Mouse (Mus musculus): Measurements from ENCODE around the gene Gm9837. TPM values are rescaled to one million over a fixed set of nuclear protein-coding genes. Genes with fewer than 3 reads are reported as not detected.

Gm9837 gene
- not detected in 2 replicates for total RNA-seq (2012; rRNA removed)

GRCm38 (mm10) chr11:53469968-53470695 lies at the start of gene Gm9837:
Gm9837 (minus strand) TSS chr11:53470479.
- Histone ChIP-seq H3K9ac (ENCODE audit: insufficient read depth, low read depth, low read length, poor library complexity, severe bottlenecking) (no peak within 1 kb of the TSS), H3K27ac (ENCODE audit: insufficient read depth, low read depth, low read length, poor library complexity, severe bottlenecking) (no peak within 1 kb of the TSS), H3K4me1 (ENCODE audit: control insufficient read depth in 2 of 2, insufficient read depth in 2 of 2, low read length in 2 of 2, poor library complexity in 1 of 2) (peaks cover 3 to 5% of the 10 kb centered on the region in 2 experiments; a peak in 3 of 4 replicates), H3K4me3 (ENCODE audit: insufficient read depth in 1 of 2, low read depth in 1 of 2, low read length in 2 of 2, poor library complexity in 1 of 2, severe bottlenecking in 1 of 2) (no peak within 1 kb of the TSS), H3K9me3 (ENCODE audit: control insufficient read depth, insufficient read depth, low read depth, low read length) (no peaks in the 10 kb centered on the region), H3K36me3 (ENCODE audit: control insufficient read depth, insufficient read depth, low read length, poor library complexity, severe bottlenecking) (no peaks in the 10 kb centered on the region)
- in situ Hi-C loops (cut with MboI; ENCODE audit: low sequenced_read_pairs in 2 of 2, unreplicated experiment in 2 of 2) = no loop called here
- DNase-seq (ENCODE audit: low read depth, low spot score) = peak; percentile 81
- TF ChIP-seq ZC3H11A (IDR thresholded peaks at IDR 0.05; ENCODE audit: borderline replicate concordance, low read depth, low read length) (0 out of 2 replicates have a peak, but pooled peaks have one; percentile 12), CHD2 (IDR thresholded peaks at IDR 0.05; ENCODE audit: low read depth, low read length) (no peak)

DNA sequence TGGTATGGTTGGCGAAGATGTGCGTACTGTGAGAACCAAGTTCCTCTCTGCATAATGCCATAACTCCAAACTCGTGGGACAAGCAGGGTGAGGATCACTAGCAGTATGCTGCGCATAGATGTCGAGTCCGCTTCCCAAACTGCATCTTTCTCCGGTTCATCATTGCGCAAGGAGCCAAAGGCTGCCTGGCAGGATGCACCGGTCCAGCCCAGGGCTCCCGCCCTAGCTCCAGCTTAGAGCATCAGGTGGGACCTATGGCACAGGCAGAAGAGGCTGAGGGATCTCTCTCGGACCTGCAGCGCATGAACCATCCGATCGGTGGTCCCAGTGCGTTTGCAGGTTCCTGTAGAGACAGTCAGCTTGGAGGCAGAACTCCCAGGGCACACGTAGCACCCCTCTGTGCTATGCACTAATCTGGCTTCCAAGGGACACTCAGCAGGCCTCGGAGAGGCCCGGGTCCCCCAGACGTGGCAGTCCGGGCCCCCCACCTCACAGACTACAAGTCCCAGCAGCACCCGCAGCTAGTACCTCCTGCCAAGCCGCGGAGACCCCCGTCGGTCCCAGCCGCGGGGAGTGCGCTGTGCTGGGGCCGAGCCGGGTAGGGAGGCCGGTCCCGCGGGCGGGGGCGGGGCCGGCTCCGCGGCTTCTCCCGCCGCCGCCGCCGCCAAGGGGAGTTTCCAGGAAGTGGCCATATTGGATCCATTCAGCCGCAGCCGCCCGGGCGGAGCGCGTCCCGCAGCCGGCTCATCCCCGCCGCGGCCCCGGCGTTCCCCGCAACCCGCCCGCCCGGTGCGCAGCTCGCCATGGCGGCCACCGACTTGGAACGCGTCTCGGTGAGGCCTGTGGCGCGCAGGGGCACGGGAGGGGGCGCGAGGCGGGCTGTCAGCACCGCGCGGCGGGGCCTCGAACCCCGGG lies 49.2 kb upstream of the Gm9837 start, which contains the start of gene Sept8:
TSS of gene Sept8 (plus strand) at position 51 of the 915 bp plus-strand sequence.
- in situ Hi-C loops (cut with MboI; ENCODE audit: low sequenced_read_pairs in 2 of 2, unreplicated experiment in 2 of 2) = no loop called here
- Histone ChIP-seq H3K36me3 (ENCODE audit: control insufficient read depth, insufficient read depth, low read length, poor library complexity, severe bottlenecking) (no peaks in the 10 kb centered on the region), H3K27ac (ENCODE audit: insufficient read depth, low read depth, low read length, poor library complexity, severe bottlenecking) (no peak within 1 kb of the TSS), H3K9ac (ENCODE audit: insufficient read depth, low read depth, low read length, poor library complexity, severe bottlenecking) (peak within 1 kb of the TSS; percentile 75), H3K4me1 (ENCODE audit: control insufficient read depth in 2 of 2, insufficient read depth in 2 of 2, low read length in 2 of 2, poor library complexity in 1 of 2) (peaks cover 9 to 12% of the 10 kb centered on the region in 2 experiments; a peak in 2 of 4 replicates), H3K9me3 (ENCODE audit: control insufficient read depth, insufficient read depth, low read depth, low read length) (no peaks in the 10 kb centered on the region), H3K4me3 (ENCODE audit: insufficient read depth in 1 of 2, low read depth in 1 of 2, low read length in 2 of 2, poor library complexity in 1 of 2, severe bottlenecking in 1 of 2) (peak within 1 kb of the TSS; percentile 70 to 80)
- peak; percentile 34 for DNase-seq (ENCODE audit: low read depth, low spot score)
- no peak for TF ChIP-seq ZNF384 (IDR thresholded peaks at IDR 0.05; ENCODE audit: low read depth, low read length)
- TF ChIP-seq HCFC1 (IDR thresholded peaks at IDR 0.05; ENCODE audit: borderline replicate concordance, insufficient read depth, low read length) = peak; percentile 80

GRCm38 (mm10) chr11:53518759-53519158 lies 48.5 kb upstream of the Gm9837 start:
- in situ Hi-C loops (cut with MboI; ENCODE audit: low sequenced_read_pairs in 2 of 2, unreplicated experiment in 2 of 2) = no loop called here
- Histone ChIP-seq H3K27ac (ENCODE audit: insufficient read depth, low read depth, low read length, poor library complexity, severe bottlenecking) (no peak overlapping the region), H3K36me3 (ENCODE audit: control insufficient read depth, insufficient read depth, low read length, poor library complexity, severe bottlenecking) (no peaks in the 10 kb centered on the region), H3K4me1 (ENCODE audit: control insufficient read depth in 2 of 2, insufficient read depth in 2 of 2, low read length in 2 of 2, poor library complexity in 1 of 2) (peaks cover 12% of the 10 kb centered on the region in 2 experiments; a peak in 2 of 4 replicates), H3K9me3 (ENCODE audit: control insufficient read depth, insufficient read depth, low read depth, low read length) (no peaks in the 10 kb centered on the region), H3K9ac (ENCODE audit: insufficient read depth, low read depth, low read length, poor library complexity, severe bottlenecking) (no peak overlapping the region), H3K4me3 (ENCODE audit: insufficient read depth in 1 of 2, low read depth in 1 of 2, low read length in 2 of 2, poor library complexity in 1 of 2, severe bottlenecking in 1 of 2) (peak overlapping the region in 1 of 2 experiments; percentile 80; a peak in 1 of 4 replicates)
- TF ChIP-seq ZC3H11A (IDR thresholded peaks at IDR 0.05; ENCODE audit: borderline replicate concordance, low read depth, low read length) = no peak
- TF ChIP-seq ZNF384 (IDR thresholded peaks at IDR 0.05; ENCODE audit: low read depth, low read length) = no peak
- no peak for DNase-seq (ENCODE audit: low read depth, low spot score)

- Histone ChIP-seq H3K9ac (ENCODE audit: insufficient read depth, low read depth, low read length, poor library complexity, severe bottlenecking) (no peak overlapping the region), H3K27ac (ENCODE audit: insufficient read depth, low read depth, low read length, poor library complexity, severe bottlenecking) (no peak overlapping the region), H3K9me3 (ENCODE audit: control insufficient read depth, insufficient read depth, low read depth, low read length) (no peaks in the 10 kb centered on the region), H3K4me3 (ENCODE audit: insufficient read depth in 1 of 2, low read depth in 1 of 2, low read length in 2 of 2, poor library complexity in 1 of 2, severe bottlenecking in 1 of 2) (no peak overlapping the region), H3K4me1 (ENCODE audit: control insufficient read depth in 2 of 2, insufficient read depth in 2 of 2, low read length in 2 of 2, poor library complexity in 1 of 2) (peaks cover 12% of the 10 kb centered on the region in 2 experiments; a peak in 2 of 4 replicates), H3K36me3 (ENCODE audit: control insufficient read depth, insufficient read depth, low read length, poor library complexity, severe bottlenecking) (no peaks in the 10 kb centered on the region)
- TF ChIP-seq HCFC1 (IDR thresholded peaks at IDR 0.05; ENCODE audit: borderline replicate concordance, insufficient read depth, low read length) (no peak), MAFK (IDR thresholded peaks at IDR 0.05; ENCODE audit: insufficient read depth, low read depth, low read length) (no peak), ZNF384 (IDR thresholded peaks at IDR 0.05; ENCODE audit: low read depth, low read length) (no peak), ZC3H11A (IDR thresholded peaks at IDR 0.05; ENCODE audit: borderline replicate concordance, low read depth, low read length) (no peak), CHD2 (IDR thresholded peaks at IDR 0.05; ENCODE audit: low read depth, low read length) (no peak)
- in situ Hi-C loops (cut with MboI; ENCODE audit: low sequenced_read_pairs in 2 of 2, unreplicated experiment in 2 of 2) = no loop called here
- no peak for DNase-seq (ENCODE audit: low read depth, low spot score)
These were observed 46.7 kb upstream of the Gm9837 start for GRCm38 (mm10) chr11:53516775-53517627.
